Mouse (Mus musculus) cerebellum, adult 2 months (tissue): Measurements from ENCODE around the gene Mark4.

Experiments
- CTCF ChIP-seq: fragments of 200-500 bp; IDR thresholded peaks from 2 replicates; pipeline ENCODE4 v1.5.1; 2011; ENCODE audit warnings: low read depth, mild to moderate bottlenecking, control low read depth, low read length, moderate library complexity, borderline replicate concordance; ENCODE audit not compliant: insufficient read depth
- POLR2A ChIP-seq: fragments of 200-500 bp; IDR thresholded peaks from 2 replicates; pipeline ENCODE4 v1.6.1; 2011; ENCODE audit warnings: low read length, control low read depth, borderline replicate concordance; ENCODE audit not compliant: insufficient read depth

GRCm38 (mm10) chr7:19477084-19477483 lies 18.5 kb upstream of the Mark4 start:
- TF ChIP-seq CTCF (no peak; the same call in 1 of the 2 replicates), POLR2A (no peak)
